Mouse (Mus musculus) left cerebral cortex, adult 2 months (tissue): ENCODE results near the gene Dmwd. TPM values are rescaled to one million over a fixed set of nuclear protein-coding genes. Genes with fewer than 3 reads are reported as not detected.

Source experiments
- DNase-seq, 2 experiments: peaks; one replicate each; pipeline ENCODE4 v3.0.0; 2021 to 2022; ENCODE audit warnings: low spot score in 2 of 2, mixed read lengths in 1 of 2; ENCODE audit errors: extremely low spot score in 1 of 2
- H3K27ac ChIP-seq: fragments of 200-600 bp; 2 replicates; pipeline ENCODE4 v1.8.1; 2022
- H3K4me3 ChIP-seq: fragments of 200-600 bp; 2 replicates; pipeline ENCODE4 v1.8.1; 2022
- CTCF ChIP-seq: fragments of 200-600 bp; IDR thresholded peaks from 2 replicates; pipeline ENCODE4 v1.8.1; 2022; ENCODE audit warnings: antibody characterized with exemption, mild to moderate bottlenecking, moderate library complexity
- intact Hi-C: fragments of 180-260 bp; cut with DNase I; formaldehyde crosslinking; loops from one replicate; pipeline ENCODE4 v1.15.1; 2025
- microRNA-seq, 2 experiments: library from miRNA; unstranded; fragments of <30 nt; microRNA quantifications; one replicate each; pipeline ENCODE4 v1.2.0; 2021
- total RNA-seq, 2 experiments: library from RNA; stranded (reverse); gene quantifications; 2 replicates each; pipeline ENCODE4 v1.2.3; 2021

Dmwd gene
- total RNA-seq, 2 experiments from 2014 or later, result 141 to 143 TPM

GRCm38 (mm10) chr7:19124713-19125112, 48.7 kb downstream of the Dmwd start:
- no peak for TF ChIP-seq CTCF
- intact Hi-C loops, result no loop called here
- H3K27ac ChIP-seq, result no peak overlapping the region
- DNase-seq, result no peak
- no peak overlapping the region for H3K4me3 ChIP-seq

DNA sequence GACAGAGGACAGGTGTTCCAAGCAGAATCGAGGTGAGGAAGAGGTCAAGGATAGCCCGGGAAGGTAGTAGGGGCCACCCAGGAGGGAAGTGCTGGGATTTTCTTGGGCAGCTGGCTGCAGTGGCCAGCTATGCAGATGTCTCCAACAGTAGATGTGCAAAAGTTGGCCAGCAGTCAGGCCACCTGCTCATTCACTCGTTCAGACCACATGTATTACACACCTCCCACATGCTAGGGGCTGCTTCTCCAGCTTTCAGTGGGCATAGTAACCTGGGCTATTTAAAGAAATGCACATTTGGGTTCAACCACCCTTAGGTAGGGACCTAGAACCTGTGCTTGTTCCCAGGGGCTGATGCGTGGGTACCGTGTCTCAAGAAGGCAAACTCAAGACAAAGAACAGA, 51.7 kb downstream of the Dmwd start:
- DNase-seq, result no peak
- no peak overlapping the region for H3K4me3 ChIP-seq
- TF ChIP-seq CTCF, result no peak
- intact Hi-C loops, result no loop called here
- no peak overlapping the region for H3K27ac ChIP-seq

- DNase-seq, result no peak
- intact Hi-C loops, result no loop called here
- Histone ChIP-seq H3K27ac (no peak overlapping the region), H3K4me3 (no peak overlapping the region)
- no peak for TF ChIP-seq CTCF
Measured at GRCm38 (mm10) chr7:19129396-19129795, 53.4 kb downstream of the Dmwd start.

DNA sequence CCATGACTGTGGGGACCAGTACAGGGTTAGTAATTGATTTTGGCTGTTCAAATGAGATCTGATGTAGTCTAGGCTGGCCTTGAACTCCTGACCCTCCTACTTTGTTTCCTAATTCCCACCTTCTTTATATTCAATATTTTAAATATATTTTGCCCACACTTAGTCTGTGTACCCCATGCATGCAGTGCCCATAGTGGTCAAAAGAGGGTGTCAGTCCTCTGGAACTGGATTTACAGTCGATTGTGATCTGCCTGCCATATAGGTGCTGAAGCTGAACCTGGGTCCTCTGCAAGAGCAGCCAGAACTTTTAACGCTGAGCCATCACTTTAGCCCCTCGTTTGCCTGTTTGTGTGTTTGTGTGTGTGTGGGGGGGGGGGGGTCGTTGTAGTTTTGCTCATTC, 54.6 kb downstream of the Dmwd start:
- Histone ChIP-seq H3K27ac (peak overlapping the region; percentile 95), H3K4me3 (peak overlapping the region; percentile 45)
- no peak for DNase-seq
- intact Hi-C loops, result no loop called here
- peak; percentile 35 for TF ChIP-seq CTCF

DNA sequence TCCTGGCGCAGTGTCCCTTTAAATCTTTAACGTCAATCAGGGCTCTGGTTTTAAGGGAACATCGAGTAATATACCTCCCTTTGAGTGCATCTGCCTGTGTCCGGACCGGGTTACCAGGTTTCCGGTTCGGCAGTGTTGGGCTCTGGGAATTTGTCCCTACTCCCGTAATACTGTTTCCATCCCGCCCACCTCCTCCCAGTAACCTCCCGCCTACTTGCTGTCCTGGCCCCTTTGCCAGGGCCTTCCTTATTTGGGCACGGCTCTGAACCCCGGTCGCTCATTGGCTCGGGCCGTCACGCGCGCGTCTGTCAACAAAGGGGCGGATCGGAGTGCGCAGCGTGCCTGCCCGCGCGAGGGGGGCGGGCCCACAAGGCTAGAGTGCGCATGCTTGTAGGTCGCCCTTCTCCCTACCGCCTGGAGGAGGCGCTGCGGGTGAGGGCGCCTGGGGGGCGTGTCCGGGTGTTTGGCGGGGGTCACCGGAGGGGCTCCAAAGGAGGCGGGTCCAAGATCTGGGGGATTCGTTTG, 55.4 kb downstream of the Dmwd start:
- peak overlapping the region; percentile 95 for H3K27ac ChIP-seq
- TF ChIP-seq CTCF, result peak; percentile 90
- peak overlapping the region; percentile 45 for H3K4me3 ChIP-seq
- intact Hi-C loops, result no loop called here
- peak; percentile 94 to 96 for DNase-seq

Small RNA genes within 50 kb of the gene (microRNA-seq; reads per million reads assigned to microRNA genes)
- gene Mir3100, result 1.9 reads per million in 2 experiments

Other genes starting within 250 kb of the Dmwd start
- 1 to 10 TPM; 1.3 to 2.5 TPM for gene Mill2, start 236.3 kb upstream of the Dmwd start, total RNA-seq
- 10 to 100 TPM; 18.8 to 25.6 TPM for gene Pglyrp1, start 204.9 kb upstream of the Dmwd start, total RNA-seq
- gene Ccdc61, start 165.8 kb upstream of the Dmwd start, total RNA-seq, result 10 to 100 TPM; 10.5 to 11.0 TPM
- 10 to 100 TPM; 79.9 to 86.4 TPM for gene Nova2, start 150.3 kb upstream of the Dmwd start, total RNA-seq
- gene Nanos2, start 88.8 kb upstream of the Dmwd start, total RNA-seq, result under 1 TPM; 0.51 to 0.86 TPM
- gene Mypop, start 85.0 kb upstream of the Dmwd start, total RNA-seq, result 10 to 100 TPM; 50.6 to 61.2 TPM
- 10 to 100 TPM; 47.7 to 49.2 TPM for gene Irf2bp1, start 72.2 kb upstream of the Dmwd start, total RNA-seq
- not detected for gene Foxa3, start 52.7 kb upstream of the Dmwd start, total RNA-seq
- 100 to 1,000 TPM; 126 to 133 TPM for gene Sympk, start 51.9 kb upstream of the Dmwd start, total RNA-seq
- under 1 TPM; 0.27 to 0.30 TPM for gene Rsph6a, start 21.5 kb upstream of the Dmwd start, total RNA-seq
- gene Dmpk, start 7.6 kb downstream of the Dmwd start, total RNA-seq, result 10 to 100 TPM; 35.2 to 50.4 TPM
- 1 to 10 TPM; 1.9 to 2.0 TPM for gene Six5, start 18.4 kb downstream of the Dmwd start, total RNA-seq
- under 1 TPM; 0.21 to 0.27 TPM for gene Gm4969, start 42.1 kb downstream of the Dmwd start, total RNA-seq
- gene Fbxo46, start 43.6 kb downstream of the Dmwd start, total RNA-seq, result 10 to 100 TPM; 13.4 to 14.3 TPM
- 10 to 100 TPM; 14.8 to 16.3 TPM for gene Qpctl, start 73.1 kb downstream of the Dmwd start, total RNA-seq
- gene Snrpd2, start 73.5 kb downstream of the Dmwd start, total RNA-seq, result 10 to 100 TPM; 69.8 to 73.3 TPM
- gene Gipr, start 89.9 kb downstream of the Dmwd start, total RNA-seq, result 1 to 10 TPM; 1.8 to 1.9 TPM
- gene Eml2, start 100.2 kb downstream of the Dmwd start, total RNA-seq, result 100 to 1,000 TPM; 131 to 138 TPM
- 1 to 10 TPM; 2.4 to 3.8 TPM for gene Gpr4, start 136.3 kb downstream of the Dmwd start, total RNA-seq
- 10 to 100 TPM; 42.7 to 46.8 TPM for gene Opa3, start 152.1 kb downstream of the Dmwd start, total RNA-seq
- gene Vasp, start 195.6 kb downstream of the Dmwd start, total RNA-seq, result 10 to 100 TPM; 13.2 to 14.6 TPM
- not detected for gene Ppm1n, start 203.8 kb downstream of the Dmwd start, total RNA-seq
- 100 to 1,000 TPM; 110 to 122 TPM for gene Rtn2, start 206.4 kb downstream of the Dmwd start, total RNA-seq
- 10 to 100 TPM; 27.0 to 59.5 TPM for gene Fosb, start 233.8 kb downstream of the Dmwd start, total RNA-seq